Mouse (Mus musculus) cerebellum, adult 2 months (tissue): Measurements from ENCODE around the gene Cacna1s.

Experiments
- CTCF ChIP-seq: fragments of 200-500 bp; IDR thresholded peaks from 2 replicates; pipeline ENCODE4 v1.5.1; 2011; ENCODE audit warnings: low read depth, mild to moderate bottlenecking, control low read depth, low read length, moderate library complexity, borderline replicate concordance; ENCODE audit not compliant: insufficient read depth
- POLR2A ChIP-seq: fragments of 200-500 bp; IDR thresholded peaks from 2 replicates; pipeline ENCODE4 v1.6.1; 2011; ENCODE audit warnings: low read length, control low read depth, borderline replicate concordance; ENCODE audit not compliant: insufficient read depth

DNA sequence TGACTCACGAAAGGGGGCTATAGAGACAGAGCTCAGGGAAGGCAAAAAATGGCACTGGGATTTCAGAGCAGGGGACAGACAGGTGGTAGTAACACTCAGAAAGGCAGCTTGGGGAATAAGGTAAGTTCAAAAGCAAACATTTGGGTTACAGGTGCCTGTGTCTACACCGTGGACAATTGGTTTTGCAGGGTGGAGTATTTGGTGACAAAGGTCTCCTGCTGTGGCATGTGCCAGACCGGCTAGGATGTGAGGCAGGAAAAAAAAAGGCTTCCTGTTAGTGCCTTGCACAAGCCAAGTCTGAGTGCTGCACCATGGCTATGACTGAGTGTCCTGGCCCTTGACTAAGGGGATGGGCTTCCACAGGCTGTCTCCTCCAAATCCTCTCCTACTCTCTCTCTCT lies 6.0 kb downstream of the Cacna1s start:
- TF ChIP-seq CTCF (no peak), POLR2A (no peak)
